Mouse (Mus musculus): Measurements from ENCODE around the gene Rec8. TPM values are rescaled to one million over a fixed set of nuclear protein-coding genes. Genes with fewer than 3 reads are reported as not detected.

Gene Rec8
- total RNA-seq, 1 experiment from 2014 or later: 6.9 TPM

- DNase-seq: no peak
Measured at GRCm38 (mm10) chr14:55641291-55641690, 23.5 kb downstream of the Rec8 start.

GRCm38 (mm10) chr14:55642679-55643059 is 24.8 kb downstream of the Rec8 start:
- DNase-seq: no peak

- peak; percentile 90 for DNase-seq
Measured at GRCm38 (mm10) chr14:55643060-55643907, 25.4 kb downstream of the Rec8 start, which contains the start of gene Tm9sf1. Gene Tm9sf1 (minus strand): TSS chr14:55643806.

GRCm38 (mm10) chr14:55644261-55644888 is 26.5 kb downstream of the Rec8 start:
- peak; percentile 38 for DNase-seq

GRCm38 (mm10) chr14:55649884-55650283 is 32.0 kb downstream of the Rec8 start, which contains the start of gene Tssk4:
Gene Tssk4 (plus strand): TSS chr14:55650184.
- no peak for DNase-seq

- DNase-seq: no peak
Measured at GRCm38 (mm10) chr14:55651528-55651927, 33.7 kb downstream of the Rec8 start.

- no peak for DNase-seq
Measured at GRCm38 (mm10) chr14:55656935-55657334, 39.1 kb downstream of the Rec8 start.

GRCm38 (mm10) chr14:55658011-55658410 is 40.2 kb downstream of the Rec8 start:
- peak; percentile 81 for DNase-seq

- DNase-seq: peak; percentile 91
Measured at GRCm38 (mm10) chr14:55659960-55660573, 42.2 kb downstream of the Rec8 start, which contains the start of gene Mdp1. Gene Mdp1 (minus strand): TSS chr14:55660508.

- no peak for DNase-seq
Measured at GRCm38 (mm10) chr14:55660636-55661035, 42.8 kb downstream of the Rec8 start.

GRCm38 (mm10) chr14:55671486-55671832 is 53.6 kb downstream of the Rec8 start:
- DNase-seq: no peak

- peak; percentile 93 for DNase-seq
Measured at GRCm38 (mm10) chr14:55671833-55672740, 54.2 kb downstream of the Rec8 start, which contains the start of the genes Gmpr2 and Nedd8. Gene Gmpr2 (plus strand): TSS chr14:55671941. Gene Nedd8 (minus strand): TSS chr14:55672124.

- no peak for DNase-seq
Measured at GRCm38 (mm10) chr14:55672741-55673060, 54.9 kb downstream of the Rec8 start.

Other genes with a start within 250 kb of the Rec8 start
- gene Dhrs4, start 139.3 kb upstream of the Rec8 start, total RNA-seq (2021): 130 and 149 TPM in 2 replicates
- 6.9 TPM in 2 replicates for gene Carmil3, start 127.4 kb upstream of the Rec8 start, total RNA-seq (2021)
- 0.45 TPM in 1 of 2 replicates, not detected in the other for gene Cpne6, start 107.6 kb upstream of the Rec8 start, total RNA-seq (2021)
- not detected in 2 replicates for gene Nrl, start 93.1 kb upstream of the Rec8 start, total RNA-seq (2021)
- gene Pck2, start 77.8 kb upstream of the Rec8 start, total RNA-seq (2021): 35.1 and 42.8 TPM in 2 replicates
- gene Dcaf11, start 58.0 kb upstream of the Rec8 start, total RNA-seq (2021): 99.9 and 118 TPM in 2 replicates
- gene A730061H03Rik, start 57.6 kb upstream of the Rec8 start, total RNA-seq (2021): 1.2 TPM in 1 of 2 replicates, not detected in the other
- gene Fitm1, start 42.4 kb upstream of the Rec8 start, total RNA-seq (2021): 0.79 and 2.1 TPM in 2 replicates
- gene Psme1, start 39.9 kb upstream of the Rec8 start, total RNA-seq (2021): 316 and 330 TPM in 2 replicates
- gene Emc9, start 32.7 kb upstream of the Rec8 start, total RNA-seq (2021): 37.5 and 45.2 TPM in 2 replicates
- 349 and 376 TPM in 2 replicates for gene Psme2, start 26.9 kb upstream of the Rec8 start, total RNA-seq (2021)
- gene Rnf31, start 26.3 kb upstream of the Rec8 start, total RNA-seq (2021): 24.8 and 37.7 TPM in 2 replicates
- gene Irf9, start 14.5 kb upstream of the Rec8 start, total RNA-seq (2021): 12.9 and 16.7 TPM in 2 replicates
- gene Ipo4, start 17.9 kb downstream of the Rec8 start, total RNA-seq (2021): 78.2 and 105 TPM in 2 replicates
- gene Gm49378, start 19.9 kb downstream of the Rec8 start, total RNA-seq (2021): 2.4 and 3.9 TPM in 2 replicates
- 68.4 and 78.5 TPM in 2 replicates for gene Tm9sf1, start 25.8 kb downstream of the Rec8 start, total RNA-seq (2021)
- gene Tssk4, start 32.1 kb downstream of the Rec8 start, total RNA-seq (2021): 1.9 and 3.1 TPM in 2 replicates
- gene Mdp1, start 42.5 kb downstream of the Rec8 start, total RNA-seq (2021): 50.4 and 60.3 TPM in 2 replicates
- gene Gmpr2, start 53.9 kb downstream of the Rec8 start, total RNA-seq (2021): 24.0 and 25.8 TPM in 2 replicates
- 297 and 307 TPM in 2 replicates for gene Nedd8, start 54.1 kb downstream of the Rec8 start, total RNA-seq (2021)
- gene Tinf2, start 63.8 kb downstream of the Rec8 start, total RNA-seq (2021): 26.1 and 27.4 TPM in 2 replicates
- 0.74 and 2.3 TPM in 2 replicates for gene Tgm1, start 95.9 kb downstream of the Rec8 start, total RNA-seq (2021)
- 19.5 and 21.1 TPM in 2 replicates for gene Rabggta, start 104.2 kb downstream of the Rec8 start, total RNA-seq (2021)
- 81.5 and 93.6 TPM in 2 replicates for gene Dhrs1, start 127.7 kb downstream of the Rec8 start, total RNA-seq (2021)
- gene Nop9, start 127.7 kb downstream of the Rec8 start, total RNA-seq (2021): 15.9 and 16.2 TPM in 2 replicates
- 1.7 and 22.1 TPM in 2 replicates for gene Cideb, start 140.4 kb downstream of the Rec8 start, total RNA-seq (2021)
- 0.11 and 0.37 TPM in 2 replicates for gene Ltb4r2, start 143.4 kb downstream of the Rec8 start, total RNA-seq (2021)
- 0.48 and 0.71 TPM in 2 replicates for gene Ltb4r1, start 147.9 kb downstream of the Rec8 start, total RNA-seq (2021)
- 14.3 and 17.3 TPM in 2 replicates for gene Adcy4, start 166.1 kb downstream of the Rec8 start, total RNA-seq (2021)
- gene Ripk3, start 170.8 kb downstream of the Rec8 start, total RNA-seq (2021): 5.2 and 7.8 TPM in 2 replicates
- gene Nfatc4, start 205.1 kb downstream of the Rec8 start, total RNA-seq (2021): 23.8 and 31.2 TPM in 2 replicates
- 14.1 and 18.8 TPM in 2 replicates for gene Nynrin, start 236.0 kb downstream of the Rec8 start, total RNA-seq (2021)

Data from adrenal gland, postnatal 14 days (tissue).